Mouse (Mus musculus): Measurements from ENCODE around the gene Defb11.
"Not testable (repeated sequence)": the region's sequence is repeated elsewhere in the genome, so short reads cannot be mapped to it uniquely, and the experiment has no call there.

Defb11 gene

DNA sequence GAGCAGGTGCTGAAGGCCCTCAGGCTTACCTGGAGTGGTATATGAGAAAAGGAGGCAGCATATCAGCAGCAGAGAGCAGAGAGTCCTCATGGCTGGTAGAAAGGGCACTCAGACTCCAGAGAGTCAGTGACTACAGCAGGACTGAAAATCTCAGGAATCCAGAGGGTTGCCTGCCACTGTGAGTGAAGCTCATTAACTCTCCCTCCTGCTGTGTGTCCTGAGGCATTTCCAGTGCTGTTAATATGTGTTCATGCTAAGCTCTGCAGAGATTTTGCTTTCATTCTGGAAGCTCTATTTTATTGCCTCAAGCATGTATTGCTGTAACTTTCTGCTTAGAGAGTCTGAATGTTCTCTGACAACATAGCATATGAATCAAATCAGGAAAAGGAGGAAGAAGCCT lies at the start of gene Defb11:
Gene Defb11 (minus strand): TSS at position 123 of the 400 bp plus-strand sequence.
- DNase-seq = not testable (repeated sequence)

DNA sequence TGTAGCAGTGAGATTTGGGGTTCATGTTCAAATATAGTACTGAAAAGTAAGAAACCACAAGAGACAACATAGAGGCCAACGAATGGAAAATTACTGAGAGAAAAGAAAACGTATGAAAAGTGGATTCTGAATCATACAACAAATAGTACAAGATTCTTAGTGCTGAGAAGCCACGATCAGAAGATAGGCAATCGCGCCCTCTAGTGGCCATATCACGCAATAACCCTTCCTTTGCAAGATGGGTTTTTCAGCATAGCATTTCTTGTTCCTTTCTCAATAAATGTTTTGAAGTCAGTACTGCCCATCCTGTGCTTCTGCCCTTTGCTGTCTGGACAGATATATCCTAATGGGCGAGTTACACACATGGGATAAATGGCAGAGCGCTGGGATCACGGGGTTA lies 49.1 kb upstream of the Defb11 start:
- DNase-seq = peak; percentile 3

DNA sequence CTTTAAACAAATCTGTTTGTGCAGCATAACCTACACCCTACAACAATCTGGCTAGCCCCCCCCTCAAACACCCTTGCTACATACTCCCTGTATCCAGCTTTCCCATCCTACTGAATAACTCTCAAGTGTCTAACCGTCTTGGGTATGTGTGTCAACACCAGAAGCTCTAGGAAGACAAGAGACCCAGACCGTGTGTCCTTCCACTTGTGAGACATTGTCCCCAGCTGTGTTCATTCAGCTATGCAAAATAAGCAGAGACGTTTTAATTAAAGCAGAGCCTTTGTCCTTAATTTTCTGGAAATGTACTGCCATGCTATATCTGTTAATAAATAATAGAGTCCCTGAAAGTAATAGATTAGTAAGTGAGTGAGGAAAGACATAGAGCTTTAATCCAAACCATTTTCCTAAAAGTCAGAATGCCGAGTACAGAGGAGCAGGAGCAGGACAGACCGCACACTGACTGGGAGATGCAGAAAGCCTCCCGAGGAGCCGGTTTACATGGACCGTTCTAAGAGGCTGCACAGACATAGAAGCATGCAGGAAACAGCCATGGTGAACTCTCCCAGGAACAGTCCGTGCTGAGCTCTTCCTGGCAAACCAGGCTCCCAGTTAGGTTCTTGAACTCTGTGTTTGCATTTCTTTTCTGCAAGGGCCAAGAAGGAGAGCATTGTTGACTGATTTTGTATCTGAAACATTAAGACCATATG lies 41.3 kb upstream of the Defb11 start:
- DNase-seq = no peak

DNA sequence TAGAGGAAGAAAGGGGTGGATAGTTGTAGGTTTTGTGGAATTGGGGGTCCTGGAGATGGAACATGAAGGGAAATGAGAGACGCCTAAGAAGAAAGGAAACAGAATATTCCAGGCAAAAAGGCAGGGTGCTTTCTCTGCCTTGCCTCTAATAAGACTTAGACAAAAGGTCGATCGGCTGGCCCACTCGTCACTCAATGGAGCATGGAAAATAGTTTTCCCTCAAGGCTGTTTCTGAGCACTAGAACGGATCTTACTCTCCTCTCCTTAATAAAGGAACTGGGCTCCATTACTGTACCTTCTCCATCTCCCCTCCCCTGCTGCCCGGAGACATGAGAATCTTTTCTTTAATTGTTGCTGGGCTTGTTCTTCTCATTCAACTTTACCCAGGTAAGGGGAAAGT lies 40.2 kb upstream of the Defb11 start, which contains the start of gene Defb13:
Gene Defb13 (plus strand): TSS at position 301 of the 400 bp plus-strand sequence.
- DNase-seq = no peak

DNA sequence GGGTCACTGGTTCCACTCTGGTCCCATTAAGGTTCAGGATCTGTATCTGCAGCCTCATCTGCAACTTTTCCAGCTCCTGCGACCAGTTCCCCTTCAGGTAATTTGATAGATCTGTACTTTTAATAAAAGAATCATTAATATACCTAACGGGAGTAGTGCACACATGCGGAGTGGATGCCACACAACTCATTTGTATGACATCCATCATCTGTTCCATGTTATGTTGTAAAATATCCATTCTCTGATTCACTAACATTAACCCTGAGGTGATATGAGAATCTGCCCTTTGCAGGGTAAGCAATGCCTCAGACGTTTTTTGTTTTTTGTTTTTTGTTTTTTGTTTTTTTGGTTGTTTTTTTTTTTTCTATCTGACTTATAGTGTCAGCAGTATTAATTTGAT lies 31.8 kb upstream of the Defb11 start, which contains the start of gene Defb35:
Gene Defb35 (plus strand): TSS at position 301 of the 400 bp plus-strand sequence.
- not testable (repeated sequence) for DNase-seq

DNA sequence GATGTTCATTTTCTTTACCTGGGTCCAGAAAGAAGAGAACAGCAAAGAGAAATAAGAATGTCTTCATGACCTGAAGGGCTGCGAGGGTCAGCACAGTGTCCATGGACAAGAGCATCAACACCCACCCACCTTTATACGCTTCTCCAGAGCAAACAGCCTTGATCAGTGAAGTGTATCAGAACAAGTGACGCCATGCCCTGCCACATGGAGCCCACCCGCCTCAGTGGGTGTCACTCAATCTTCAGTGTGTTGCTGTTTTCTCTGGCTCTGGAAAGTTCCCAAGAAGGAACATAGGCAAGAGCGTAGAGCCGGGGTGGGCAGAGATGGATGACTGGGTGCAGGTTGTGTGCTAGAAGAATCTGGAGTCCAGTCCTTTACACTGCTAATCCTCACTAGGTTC lies 26.4 kb upstream of the Defb11 start, which contains the start of gene Defb15:
Gene Defb15 (minus strand): TSS at position 101 of the 400 bp plus-strand sequence.
- no peak for DNase-seq

DNA sequence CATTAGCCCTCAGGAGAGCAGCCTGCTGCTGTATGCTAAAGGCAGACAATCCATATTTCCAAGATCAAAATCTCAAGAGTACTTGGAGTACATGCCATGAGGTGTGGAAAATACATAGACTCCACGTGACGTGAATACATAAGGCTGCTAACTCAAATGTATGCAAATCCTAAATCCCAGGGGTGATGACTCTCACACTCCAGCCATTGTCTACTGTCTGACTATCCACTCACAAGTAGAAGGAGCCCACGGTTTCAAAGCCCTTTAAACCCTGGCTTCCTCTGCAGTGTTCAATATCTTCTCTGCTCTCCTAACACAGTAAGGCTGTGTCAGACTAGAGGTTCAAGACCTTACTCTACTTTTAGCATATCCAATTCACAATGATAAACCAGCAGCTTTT lies 24.5 kb upstream of the Defb11 start:
- not testable (repeated sequence) for DNase-seq

DNA sequence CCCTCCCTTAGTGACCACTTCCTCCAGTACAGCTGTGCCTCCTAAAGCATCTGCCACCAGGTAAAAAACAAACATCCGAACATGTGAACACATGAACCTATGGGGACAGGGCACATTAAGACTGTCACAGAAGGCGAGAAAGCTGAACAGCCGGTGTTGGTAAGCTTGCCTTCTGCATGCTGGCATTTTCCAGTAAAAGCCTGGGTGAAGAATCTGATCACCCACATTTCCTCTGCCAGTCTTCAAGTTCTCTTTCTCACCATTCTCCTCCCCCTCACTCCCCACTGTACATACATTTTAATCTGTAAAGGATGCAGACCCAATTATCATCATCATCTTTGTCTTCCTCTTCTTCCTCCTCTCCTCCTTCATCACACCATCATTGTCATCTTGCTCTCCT lies 9.4 kb upstream of the Defb11 start:
- no peak for DNase-seq

DNA sequence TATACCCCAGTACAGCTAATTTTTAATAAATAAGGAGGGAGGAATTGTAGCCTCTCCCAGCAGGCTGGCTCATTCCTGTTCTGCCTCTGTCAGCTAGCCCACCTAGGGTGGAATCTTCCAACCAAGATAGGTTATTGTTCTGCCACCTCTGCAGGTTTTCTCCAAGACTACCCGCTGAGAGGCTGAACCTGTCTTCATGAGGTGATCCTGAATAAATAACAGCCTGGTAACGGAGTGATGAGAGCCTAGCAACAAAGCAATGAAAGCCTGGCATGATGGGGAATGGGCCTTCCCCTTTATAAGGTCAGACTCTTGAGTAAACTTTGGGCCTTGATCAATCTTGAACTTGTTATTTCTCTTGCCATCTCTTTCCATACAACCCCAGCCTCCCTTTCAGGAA lies 6.3 kb upstream of the Defb11 start:
- no peak for DNase-seq

DNA sequence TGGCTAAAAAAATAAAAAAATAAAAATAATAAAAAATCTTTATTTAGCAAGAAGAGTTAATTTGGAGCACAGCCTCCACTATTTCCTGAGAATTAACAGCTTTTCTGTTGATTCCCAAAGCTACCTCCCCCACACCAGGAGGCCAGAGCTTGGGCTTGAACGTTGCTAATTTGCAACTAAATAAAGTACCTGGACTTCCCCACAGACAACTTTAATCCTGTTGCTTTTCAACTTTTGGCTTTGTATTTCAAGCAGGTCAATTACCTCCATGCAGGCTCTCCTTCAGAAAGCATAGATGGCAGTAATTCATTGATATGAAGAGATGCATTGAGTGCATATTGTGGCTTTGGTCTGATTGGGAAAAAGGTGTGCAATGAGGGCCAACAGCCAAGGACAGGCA lies 5.7 kb upstream of the Defb11 start:
- DNase-seq = no peak

DNA sequence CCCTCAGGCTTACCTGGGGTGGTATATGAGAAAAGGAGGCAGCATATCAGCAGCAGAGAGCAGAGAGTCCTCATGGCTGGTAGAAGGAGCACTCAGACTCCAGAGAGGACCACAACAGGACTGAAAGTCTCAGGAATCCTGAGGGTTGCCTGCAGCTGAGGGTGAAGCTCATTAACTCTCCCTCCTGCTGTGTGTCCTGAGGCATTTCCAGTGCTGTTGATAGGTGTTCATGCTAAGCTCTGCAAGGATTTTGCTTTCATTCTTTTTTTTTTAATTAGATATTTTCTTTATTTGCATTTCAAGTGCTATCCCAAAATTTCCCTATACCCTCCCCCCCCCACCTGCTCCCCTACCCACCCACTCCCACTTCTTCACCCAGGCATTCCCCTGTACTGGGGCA lies 20.9 kb downstream of the Defb11 start, which contains the start of gene Defb9:
Gene Defb9 (minus strand): TSS at position 101 of the 400 bp plus-strand sequence.
- not testable (repeated sequence) for DNase-seq

DNA sequence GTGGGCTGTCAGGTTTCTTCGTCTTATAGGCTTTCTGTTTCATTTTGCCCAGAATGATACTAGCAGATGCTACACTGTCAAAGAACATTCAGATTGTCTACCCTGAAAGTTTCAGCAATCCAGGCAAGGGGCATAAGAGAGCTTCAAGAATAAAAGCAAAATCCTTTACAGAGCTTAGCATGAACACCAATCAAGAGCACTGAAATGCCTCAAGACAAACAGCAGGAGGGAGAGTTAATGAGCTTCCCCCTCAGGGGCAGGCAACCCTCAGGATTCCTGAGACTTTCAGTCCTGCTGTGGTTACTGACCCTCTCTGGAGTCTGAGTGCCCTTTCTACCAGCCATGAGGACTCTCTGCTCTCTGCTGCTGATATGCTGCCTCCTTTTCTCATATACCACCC lies 47.6 kb downstream of the Defb11 start, which contains the start of gene Defb10:
Gene Defb10 (plus strand): TSS at position 316 of the 400 bp plus-strand sequence.
- not testable (repeated sequence) for DNase-seq
